Mouse (Mus musculus) MEL (cell line): Measurements from ENCODE around the gene Dnaja1. TPM values are rescaled to one million over a fixed set of nuclear protein-coding genes. Genes with fewer than 3 reads are reported as not detected.

ENCODE experiments used
- DNase-seq: peaks from one replicate; pipeline ENCODE4 v3.0.0; 2011; ENCODE audit warnings: low read depth, low spot score
- H3K27ac ChIP-seq: 2 replicates; pipeline ENCODE4 v1.5.1; 2012; ENCODE audit warnings: low read depth, mild to moderate bottlenecking, control low read depth, low read length, moderate library complexity; ENCODE audit not compliant: control insufficient read depth
- H3K27me3 ChIP-seq, 2 experiments: fragments of 150-350 bp in 1 of 2; sonication (generic) in 1 of 2; 2 replicates each; pipeline ENCODE4 v1.6.1; 2012; ENCODE audit warnings: low read length in 2 of 2, mild to moderate bottlenecking in 2 of 2, improper control_type of control experiment in 1 of 2, moderate library complexity in 1 of 2; ENCODE audit not compliant: insufficient read depth in 2 of 2, control insufficient read depth in 1 of 2
- H3K36me3 ChIP-seq, 2 experiments: 2 replicates each; pipeline ENCODE4 v1.6.1; 2012 to 2014; ENCODE audit warnings: low read length in 2 of 2, improper control_type of control experiment in 1 of 2, inconsistent platforms in 1 of 2, mild to moderate bottlenecking in 1 of 2; ENCODE audit not compliant: insufficient read depth in 2 of 2, control insufficient read depth in 1 of 2
- H3K4me1 ChIP-seq, 2 experiments: fragments of 150-350 bp in 1 of 2; sonication (generic) in 1 of 2; 2 replicates each; pipeline ENCODE4 v1.6.1; 2012; ENCODE audit warnings: low read length in 2 of 2, improper control_type of control experiment in 1 of 2, mild to moderate bottlenecking in 1 of 2; ENCODE audit not compliant: insufficient read depth in 2 of 2, control insufficient read depth in 1 of 2
- H3K4me3 ChIP-seq, 2 experiments: fragments of 150-350 bp in 1 of 2; sonication (generic) in 1 of 2; 2 replicates each; pipeline ENCODE4 v1.5.1; 2012; ENCODE audit warnings: low read depth in 2 of 2, low read length in 2 of 2, mild to moderate bottlenecking in 2 of 2, moderate library complexity in 2 of 2, control low read depth in 1 of 2, improper control_type of control experiment in 1 of 2; ENCODE audit not compliant: control insufficient read depth in 1 of 2, insufficient read depth in 1 of 2
- H3K79me2 ChIP-seq: 2 replicates; pipeline ENCODE4 v1.6.1; 2012; ENCODE audit warnings: mild to moderate bottlenecking, low read length, moderate library complexity; ENCODE audit not compliant: control insufficient read depth, poor library complexity, insufficient read depth
- H3K9ac ChIP-seq: 2 replicates; pipeline ENCODE4 v1.6.1; 2012; ENCODE audit warnings: low read depth, mild to moderate bottlenecking, control low read depth, low read length, moderate library complexity; ENCODE audit not compliant: control insufficient read depth, poor library complexity, severe bottlenecking
- H3K9me3 ChIP-seq: fragments of 150-350 bp; sonication (generic); replicated peaks from 2 replicates; pipeline ENCODE4 v1.6.1; 2012; ENCODE audit warnings: mild to moderate bottlenecking, low read length, improper control_type of control experiment, moderate library complexity; ENCODE audit not compliant: insufficient read depth
- BHLHE40 ChIP-seq: IDR thresholded peaks from 2 replicates; pipeline ENCODE4 v1.6.1; 2012; ENCODE audit warnings: low read depth, mild to moderate bottlenecking, inconsistent platforms, low read length, improper control_type of control experiment, borderline replicate concordance
- CHD1 ChIP-seq: IDR thresholded peaks from 2 replicates; pipeline ENCODE4 v1.6.1; 2012; ENCODE audit warnings: low read depth, mild to moderate bottlenecking, inconsistent platforms, low read length, improper control_type of control experiment
- CTCF ChIP-seq, 3 experiments: IDR thresholded peaks in 2 of 3; conservative IDR thresholded peaks in 1 of 3; 2 replicates each; pipeline ENCODE4 v1.5.1; 2011 to 2012; ENCODE audit warnings: low read length in 3 of 3, low read depth in 2 of 3, mild to moderate bottlenecking in 2 of 3, improper control_type of control experiment in 1 of 3, inconsistent platforms in 1 of 3, mixed read lengths in 1 of 3, moderate library complexity in 1 of 3; ENCODE audit not compliant: control insufficient read depth in 1 of 3, insufficient read depth in 1 of 3, poor library complexity in 1 of 3, severe bottlenecking in 1 of 3
- E2F4 ChIP-seq: IDR thresholded peaks from 2 replicates; pipeline ENCODE4 v1.6.1; 2011; ENCODE audit warnings: low read depth, low read length, improper control_type of control experiment, borderline replicate concordance
- ELF1 ChIP-seq: IDR thresholded peaks from 2 replicates; pipeline ENCODE4 v1.6.1; 2014; ENCODE audit warnings: low read depth, mild to moderate bottlenecking, inconsistent platforms, low read length, improper control_type of control experiment, moderate library complexity
- ETS1 ChIP-seq: IDR thresholded peaks from 2 replicates; pipeline ENCODE4 v1.6.1; 2012; ENCODE audit warnings: low read depth, mild to moderate bottlenecking, inconsistent platforms, low read length, improper control_type of control experiment, moderate library complexity
- GABPA ChIP-seq: IDR thresholded peaks from 2 replicates; pipeline ENCODE4 v1.6.1; 2012; ENCODE audit warnings: low read depth, mild to moderate bottlenecking, inconsistent platforms, low read length, improper control_type of control experiment, moderate library complexity
- GATA1 ChIP-seq: IDR thresholded peaks from 2 replicates; pipeline ENCODE4 v1.6.1; 2011; ENCODE audit warnings: low read depth, low read length, improper control_type of control experiment
- HCFC1 ChIP-seq: IDR thresholded peaks from 2 replicates; pipeline ENCODE4 v1.6.1; 2012; ENCODE audit warnings: low read depth, mild to moderate bottlenecking, inconsistent platforms, low read length, improper control_type of control experiment, moderate library complexity
- JUND ChIP-seq: IDR thresholded peaks from 2 replicates; pipeline ENCODE4 v1.6.1; 2011; ENCODE audit warnings: low read depth, mild to moderate bottlenecking, improper control_type of control experiment, low read length
- KAT2A ChIP-seq: conservative IDR thresholded peaks from 2 replicates; pipeline ENCODE4 v1.6.1; 2012; ENCODE audit warnings: low read depth, low read length, improper control_type of control experiment, inconsistent platforms
- MAFK ChIP-seq: IDR thresholded peaks from 2 replicates; pipeline ENCODE4 v1.6.1; 2011; ENCODE audit warnings: low read depth, mild to moderate bottlenecking, low read length, improper control_type of control experiment, borderline replicate concordance
- MAZ ChIP-seq: IDR thresholded peaks from 2 replicates; pipeline ENCODE4 v1.6.1; 2012; ENCODE audit warnings: low read depth, mild to moderate bottlenecking, inconsistent platforms, low read length, improper control_type of control experiment
- MEF2A ChIP-seq: IDR thresholded peaks from 2 replicates; pipeline ENCODE4 v1.6.1; 2014; ENCODE audit warnings: low read depth, mild to moderate bottlenecking, inconsistent platforms, low read length, improper control_type of control experiment; ENCODE audit not compliant: poor library complexity, insufficient replicate concordance, severe bottlenecking; ENCODE audit errors: extremely low read depth
- MXI1 ChIP-seq: IDR thresholded peaks from 2 replicates; pipeline ENCODE4 v1.6.1; 2011; ENCODE audit warnings: mild to moderate bottlenecking, low read depth, low read length, improper control_type of control experiment
- MYB ChIP-seq: IDR thresholded peaks from 2 replicates; pipeline ENCODE4 v1.6.1; 2011; ENCODE audit warnings: mild to moderate bottlenecking, low read depth, low read length, improper control_type of control experiment
- MYC ChIP-seq: IDR thresholded peaks from 2 replicates; pipeline ENCODE4 v1.6.1; 2011; ENCODE audit warnings: low read depth, mild to moderate bottlenecking, low read length, improper control_type of control experiment, moderate library complexity
- NELFE ChIP-seq: IDR thresholded peaks from 2 replicates; pipeline ENCODE4 v1.6.1; 2011; ENCODE audit warnings: low read depth, low read length, improper control_type of control experiment
- POLR2A ChIP-seq, 2 experiments: IDR thresholded peaks; 2 replicates each; pipeline ENCODE4 v1.6.1; 2011 to 2012; ENCODE audit warnings: low read length in 2 of 2, mild to moderate bottlenecking in 2 of 2, control low read depth in 1 of 2, improper control_type of control experiment in 1 of 2, low read depth in 1 of 2, moderate library complexity in 1 of 2; ENCODE audit not compliant: control insufficient read depth in 1 of 2, insufficient read depth in 1 of 2, poor library complexity in 1 of 2
- POLR2AphosphoS2 ChIP-seq: IDR thresholded peaks from 2 replicates; pipeline ENCODE4 v1.6.1; 2011; ENCODE audit warnings: low read length, improper control_type of control experiment
- POLR2AphosphoS5 ChIP-seq: IDR thresholded peaks from 2 replicates; pipeline ENCODE4 v1.6.1; 2012; ENCODE audit warnings: low read depth, borderline replicate concordance, mild to moderate bottlenecking, inconsistent platforms, low read length, moderate library complexity, mixed read lengths
- RAD21 ChIP-seq: IDR thresholded peaks from 2 replicates; pipeline ENCODE4 v1.6.1; 2011; ENCODE audit warnings: mild to moderate bottlenecking, low read depth, low read length, improper control_type of control experiment
- SMC3 ChIP-seq: IDR thresholded peaks from 2 replicates; pipeline ENCODE4 v1.6.1; 2011; ENCODE audit warnings: low read depth, low read length, improper control_type of control experiment
- TCF12 ChIP-seq: IDR thresholded peaks from 2 replicates; pipeline ENCODE4 v1.6.1; 2014; ENCODE audit warnings: low read depth, mild to moderate bottlenecking, inconsistent platforms, low read length, improper control_type of control experiment, moderate library complexity
- UBTF ChIP-seq: IDR thresholded peaks from 2 replicates; pipeline ENCODE4 v1.6.1; 2012; ENCODE audit warnings: low read depth, mild to moderate bottlenecking, inconsistent platforms, low read length, improper control_type of control experiment, moderate library complexity, borderline replicate concordance; ENCODE audit not compliant: insufficient read depth
- ZC3H11A ChIP-seq: IDR thresholded peaks from 2 replicates; pipeline ENCODE4 v1.6.1; 2012; ENCODE audit warnings: low read depth, mild to moderate bottlenecking, inconsistent platforms, low read length, improper control_type of control experiment
- ZMIZ1 ChIP-seq: IDR thresholded peaks from 2 replicates; pipeline ENCODE4 v1.6.1; 2012; ENCODE audit warnings: low read depth, mild to moderate bottlenecking, inconsistent platforms, low read length, improper control_type of control experiment, moderate library complexity
- ZNF384 ChIP-seq: IDR thresholded peaks from 2 replicates; pipeline ENCODE4 v1.6.1; 2012; ENCODE audit warnings: low read depth, mild to moderate bottlenecking, inconsistent platforms, low read length, improper control_type of control experiment
- polyA plus RNA-seq, 2 experiments: library from polyadenylated mRNA; stranded (reverse) in 1 of 2; unstranded in 1 of 2; fragments of >175 nt in 1 of 2; fragments of >200 nt in 1 of 2; gene quantifications; 2 replicates each; pipeline versions ENCODE4 v1.2.1 to v1.2.4; 2012; ENCODE audit warnings: low replicate concordance in 2 of 2, low read depth in 1 of 2; ENCODE audit not compliant: insufficient read length in 2 of 2, insufficient read depth in 1 of 2, missing spikeins in 1 of 2
- total RNA-seq: library from RNA; depleted of rRNA; stranded (reverse); fragments of 300-350 nt; gene quantifications from 2 replicates; pipeline ENCODE4 v1.2.3, GENCODE M21; 2012

Gene Dnaja1
- total and polyA plus RNA-seq, 3 experiments, result 108 to 482 (median 355) TPM

- Histone ChIP-seq H3K27ac (no peak overlapping the region), H3K36me3 (peaks cover 0 to 15% of the 10 kb centered on the region in 2 experiments; a peak in 3 of 4 replicates), H3K79me2 (peaks cover 5% of the 10 kb centered on the region; the same call in 1 of the 2 replicates), H3K9ac (no peak overlapping the region; the same call in 1 of the 2 replicates), H3K27me3 (no peaks in the 10 kb centered on the region), H3K9me3 (no peaks in the 10 kb centered on the region), H3K4me3 (no peak overlapping the region), H3K4me1 (peaks cover 2 to 18% of the 10 kb centered on the region in 2 experiments; a peak in 3 of 4 replicates)
- no peak for DNase-seq
- TF ChIP-seq MYB, result no peak
- no peak for TF ChIP-seq ZMIZ1
- TF ChIP-seq MEF2A, result no peak
These were observed 20.2 kb upstream of the Dnaja1 start for GRCm38 (mm10) chr4:40701796-40702195.

DNA sequence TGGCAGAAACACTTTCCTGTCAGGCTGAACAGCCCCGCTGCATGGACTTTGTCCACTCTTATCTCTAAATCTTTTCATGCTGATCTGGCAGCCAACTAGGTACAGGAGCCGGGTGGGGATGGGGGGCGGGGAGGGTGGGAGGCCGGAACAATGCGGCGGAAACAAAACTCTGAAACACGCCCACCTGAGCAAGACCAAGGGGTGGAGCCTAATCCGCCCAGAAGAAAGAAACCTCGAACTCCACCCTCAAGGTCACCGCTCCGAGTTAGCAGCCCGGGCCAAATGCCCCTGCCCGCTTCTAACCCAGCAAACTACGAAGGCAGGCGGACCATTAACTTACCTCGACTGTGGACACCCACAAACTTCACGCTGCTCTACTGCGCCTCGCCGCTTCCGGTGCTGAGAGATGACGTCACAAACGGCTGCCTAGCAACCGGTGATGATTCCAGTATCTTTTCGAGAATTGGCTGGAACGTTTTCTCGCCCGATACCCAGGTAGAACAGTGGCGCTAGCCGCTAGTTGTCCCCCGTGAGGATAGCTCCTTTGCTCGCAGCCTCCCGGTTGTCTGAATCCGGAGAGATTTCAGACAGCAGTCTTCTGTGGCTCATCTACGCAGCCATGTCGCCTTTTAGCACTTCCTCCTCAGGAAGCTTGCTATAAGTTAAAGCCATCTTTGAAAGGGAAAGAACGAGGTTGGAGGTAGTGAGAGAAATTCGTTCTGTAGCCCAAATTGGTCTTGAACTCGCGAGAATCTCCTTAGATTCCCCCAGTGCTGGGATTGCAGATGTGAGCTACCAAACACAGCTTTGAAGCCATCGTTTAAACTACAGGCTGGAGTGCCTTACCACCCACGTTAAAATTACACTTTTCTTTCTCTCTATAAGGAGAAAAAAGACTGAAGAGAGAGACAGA is 18.9 kb upstream of the Dnaja1 start, which contains the start of gene Aptx:
Gene Aptx, minus strand, starts transcription at position 398 of the 913 bp plus-strand sequence.
- peak within 1 kb of the TSS; percentile 95 for H3K9ac ChIP-seq
- H3K4me1 ChIP-seq, result peaks cover 0 to 15% of the 10 kb centered on the region in 2 experiments; a peak in 2 of 4 replicates
- TF ChIP-seq MYC (0 out of 2 replicates have a peak, but pooled peaks have one; percentile 38), UBTF (no peak), POLR2A (IDR thresholded peaks at IDR 0.05; ENCODE audit: control insufficient read depth in 1 of 2, insufficient read depth in 1 of 2, low read depth in 1 of 2, low read length in 2 of 2, poor library complexity in 1 of 2) (peak; percentile 64 to 89; a peak in 3 of 4 replicates), BHLHE40 (no peak), ZMIZ1 (no peak), MXI1 (0 out of 2 replicates have a peak, but pooled peaks have one; percentile 29), CHD1 (no peak), TCF12 (0 out of 2 replicates have a peak, but pooled peaks have one; percentile 44), MYB (no peak), ELF1 (peak; percentile 93), ETS1 (peak; percentile 56; the same call in 1 of the 2 replicates), E2F4 (no peak), POLR2AphosphoS2 (no peak; the same call in 1 of the 2 replicates), ZNF384 (0 out of 2 replicates have a peak, but pooled peaks have one; percentile 0), GABPA (no peak), MAZ (0 out of 2 replicates have a peak, but pooled peaks have one; percentile 42), KAT2A (no peak; the same call in 1 of the 2 replicates), POLR2AphosphoS5 (no peak), GATA1 (no peak), CTCF (IDR thresholded peaks at IDR 0.05 in 2 of 3, conservative IDR thresholded peaks at IDR 0.05 in 1 of 3; ENCODE audit: control insufficient read depth in 1 of 3, insufficient read depth in 1 of 3, low read depth in 2 of 3, low read length in 3 of 3, poor library complexity in 1 of 3, severe bottlenecking in 1 of 3) (no peak), HCFC1 (peak; percentile 91), JUND (no peak), SMC3 (0 out of 2 replicates have a peak, but pooled peaks have one; percentile 5), ZC3H11A (0 out of 2 replicates have a peak, but pooled peaks have one; percentile 1), MAFK (no peak), RAD21 (no peak), NELFE (peak; percentile 58)

More for the DNA sequence above, 18.9 kb upstream of the Dnaja1 start, which contains the start of gene Aptx:
- DNase-seq, result peak; percentile 97
- Histone ChIP-seq H3K79me2 (peaks cover 5% of the 10 kb centered on the region; the same call in 1 of the 2 replicates), H3K27me3 (no peaks in the 10 kb centered on the region), H3K36me3 (peaks cover 0 to 11% of the 10 kb centered on the region in 2 experiments; a peak in 2 of 4 replicates), H3K4me3 (peak within 1 kb of the TSS; percentile 88 to 96), H3K27ac (peak within 1 kb of the TSS; percentile 98), H3K9me3 (no peaks in the 10 kb centered on the region)
